Mouse (Mus musculus): ENCODE data around the gene Fbxw26.
"Not testable (repeated sequence)": the region's sequence is repeated elsewhere in the genome, so short reads cannot be mapped to it uniquely, and the experiment has no call there.

The Fbxw26 gene

DNA sequence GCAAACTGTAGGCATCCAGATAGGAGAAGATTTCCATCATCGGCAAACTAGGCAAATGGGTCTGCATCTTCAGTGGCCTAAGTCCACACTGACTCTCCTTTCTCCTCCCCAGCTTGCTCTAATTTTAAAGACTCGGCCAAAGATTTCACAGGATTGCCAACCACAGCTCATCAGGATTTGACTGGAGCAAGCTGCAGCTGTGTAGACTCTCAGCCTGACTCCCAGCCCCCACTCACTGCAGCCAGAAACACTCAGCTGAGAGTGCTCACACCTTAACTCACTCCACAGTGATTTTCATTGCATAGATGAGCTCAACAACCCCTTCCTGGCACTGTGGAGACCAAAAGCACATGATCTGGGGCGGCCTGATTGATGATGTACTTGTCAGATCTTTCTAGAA lies at the start of gene Fbxw26:
Gene Fbxw26, minus strand, starts transcription at position 101 of the 400 bp plus-strand sequence.
- not testable (repeated sequence) for DNase-seq (ENCODE audit: low spot score)

GRCm38 (mm10) chr9:109795221-109795620 lies 49.3 kb upstream of the Fbxw26 start:
- no peak for DNase-seq (ENCODE audit: low spot score)

DNA sequence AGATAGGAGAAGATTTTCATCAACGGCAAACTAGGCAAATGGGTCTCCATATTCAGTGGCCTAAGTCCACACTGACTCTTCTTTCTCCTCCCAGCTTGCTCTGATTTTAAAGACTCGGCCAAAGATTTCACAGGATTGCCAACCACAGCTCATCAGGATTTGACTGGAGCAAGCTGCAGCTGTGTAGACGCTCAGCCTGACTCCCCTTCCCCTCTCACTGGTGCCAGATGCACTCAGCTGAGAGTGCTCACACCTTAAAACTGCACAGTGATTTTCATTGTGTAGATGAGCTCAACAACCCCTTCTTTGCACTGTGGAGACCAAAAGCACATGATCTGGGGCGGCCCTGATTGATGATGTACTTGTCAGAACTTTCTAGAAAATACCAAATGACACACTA lies 44.7 kb upstream of the Fbxw26 start, which contains the start of gene Fbxw27:
Gene Fbxw27, minus strand, starts transcription at position 101 of the 400 bp plus-strand sequence.
- DNase-seq (ENCODE audit: low spot score), result not testable (repeated sequence)

DNA sequence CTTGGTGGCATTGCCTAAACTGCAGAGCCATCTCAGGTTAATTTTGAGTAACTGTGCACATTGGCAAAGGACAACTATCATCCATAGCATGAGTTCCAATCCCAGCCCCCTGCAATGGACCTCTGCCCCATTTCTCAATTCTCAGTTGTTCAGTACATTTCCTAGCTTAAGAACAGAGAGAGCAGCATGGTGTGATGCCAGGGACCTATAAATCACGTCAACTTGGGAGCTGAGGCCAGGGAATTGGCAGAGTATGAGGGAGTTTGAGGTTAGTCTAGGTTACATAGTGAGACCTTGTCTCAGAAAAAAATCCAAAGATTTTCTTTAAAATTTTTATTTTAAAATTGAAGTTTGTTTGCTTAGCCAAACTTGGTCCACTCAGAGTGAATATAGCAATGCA lies 21.0 kb upstream of the Fbxw26 start:
- peak; percentile 8 for DNase-seq (ENCODE audit: low spot score)

- not testable (repeated sequence) for DNase-seq (ENCODE audit: low spot score)
These were observed 43.3 kb downstream of the Fbxw26 start, which contains the start of gene Fbxw18 for GRCm38 (mm10) chr9:109702600-109702999. Fbxw18 (minus strand) TSS chr9:109702700.

GRCm38 (mm10) chr9:109685299-109685698 lies 60.6 kb downstream of the Fbxw26 start:
- peak; percentile 47 for DNase-seq (ENCODE audit: low spot score)
